Mouse (Mus musculus) adrenal gland, postnatal 4 days (tissue): ENCODE data around the gene Cux2. TPM values are rescaled to one million over a fixed set of nuclear protein-coding genes. Genes with fewer than 3 reads are reported as not detected.

Experiments
- DNase-seq, 2 experiments: peaks; one replicate each; pipeline ENCODE4 v3.0.0; 2021 to 2022; ENCODE audit warnings: low spot score in 2 of 2, mixed read lengths in 2 of 2
- total RNA-seq, 2 experiments: library from RNA; stranded (reverse); gene quantifications; 2 replicates each; pipeline ENCODE4 v1.2.3; 2021

Gene Cux2
- total RNA-seq, 2 experiments from 2014 or later, result 37.5 to 37.8 TPM

GRCm38 (mm10) chr5:121968416-121968815 lies 81.5 kb downstream of the Cux2 start:
- no peak for DNase-seq

GRCm38 (mm10) chr5:121967520-121967919 lies 82.4 kb downstream of the Cux2 start:
- DNase-seq, result no peak

- DNase-seq, result peak in 1 of 2 experiments; percentile 62
These were observed 83.0 kb downstream of the Cux2 start for GRCm38 (mm10) chr5:121966940-121967339.

GRCm38 (mm10) chr5:121962974-121963373 lies 86.9 kb downstream of the Cux2 start:
- no peak for DNase-seq

- no peak for DNase-seq
These were observed 87.5 kb downstream of the Cux2 start for GRCm38 (mm10) chr5:121962359-121962758.

GRCm38 (mm10) chr5:121961256-121961655 lies 88.6 kb downstream of the Cux2 start:
- no peak for DNase-seq

- DNase-seq, result no peak
These were observed 90.2 kb downstream of the Cux2 start for GRCm38 (mm10) chr5:121959688-121960087.

GRCm38 (mm10) chr5:121958551-121958950 lies 91.4 kb downstream of the Cux2 start:
- no peak for DNase-seq

GRCm38 (mm10) chr5:121955806-121956205 lies 94.1 kb downstream of the Cux2 start:
- DNase-seq, result no peak

GRCm38 (mm10) chr5:121950175-121950574 lies 99.7 kb downstream of the Cux2 start:
- DNase-seq, result no peak

- no peak for DNase-seq
These were observed 100.9 kb downstream of the Cux2 start for GRCm38 (mm10) chr5:121949050-121949443.

GRCm38 (mm10) chr5:121948302-121949049 lies 101.4 kb downstream of the Cux2 start:
- DNase-seq, result peak in 1 of 2 experiments; percentile 28

- DNase-seq, result no peak
These were observed 103.2 kb downstream of the Cux2 start for GRCm38 (mm10) chr5:121946657-121947245.

- peak; percentile 39 to 50 for DNase-seq
These were observed 104.1 kb downstream of the Cux2 start for GRCm38 (mm10) chr5:121945819-121946218.

GRCm38 (mm10) chr5:121944021-121944790 lies 105.7 kb downstream of the Cux2 start:
- DNase-seq, result no peak

- DNase-seq, result no peak
These were observed 106.4 kb downstream of the Cux2 start for GRCm38 (mm10) chr5:121943472-121943871.

- DNase-seq, result no peak
These were observed 111.6 kb downstream of the Cux2 start for GRCm38 (mm10) chr5:121938065-121938849.

GRCm38 (mm10) chr5:121930261-121930660 lies 119.6 kb downstream of the Cux2 start:
- DNase-seq, result no peak

GRCm38 (mm10) chr5:121928362-121929000 lies 121.4 kb downstream of the Cux2 start:
- no peak for DNase-seq

GRCm38 (mm10) chr5:121926543-121926814 lies 123.4 kb downstream of the Cux2 start:
- no peak for DNase-seq
